Mouse (Mus musculus): Measurements from ENCODE around the gene Fgf22.

The Fgf22 gene

DNA sequence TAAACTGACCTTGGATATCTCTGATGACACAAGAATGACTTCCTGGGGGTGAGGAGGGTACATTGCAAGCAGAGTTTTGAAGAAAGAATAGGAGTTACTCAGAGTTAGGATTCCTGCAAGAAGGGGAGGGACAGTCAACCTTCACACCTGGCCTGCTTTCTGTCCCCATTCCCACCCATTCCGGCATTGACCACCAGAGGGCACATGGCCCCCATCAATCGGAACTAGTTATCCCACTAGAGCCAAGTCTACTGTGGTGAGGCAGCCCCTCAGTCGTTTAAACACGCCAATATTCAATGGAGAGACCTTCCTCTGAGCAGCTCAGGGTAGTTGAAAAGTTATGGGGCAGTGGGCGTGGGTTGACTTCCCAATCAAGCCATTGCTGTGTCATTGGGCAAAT, 13.5 kb downstream of the Fgf22 start:
- peak; percentile 79 for DNase-seq

DNA sequence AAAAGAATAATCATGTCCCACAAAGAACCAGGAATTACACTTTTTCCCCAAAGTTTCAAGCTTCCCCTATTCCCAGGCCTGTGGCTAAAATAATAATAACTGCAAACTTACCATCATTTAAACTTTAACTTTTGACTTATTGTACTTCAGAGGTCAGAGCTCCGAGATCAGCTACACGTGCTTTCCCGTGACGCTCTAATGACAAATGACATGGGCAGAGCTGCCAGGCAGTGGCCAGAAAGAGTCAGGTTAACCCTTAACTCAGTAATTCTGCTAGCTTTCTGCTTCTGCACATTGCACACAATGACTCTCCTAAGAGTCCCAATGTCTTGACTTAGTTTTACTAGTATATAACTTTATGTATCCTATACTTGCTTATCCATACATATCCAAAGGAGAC, 14.5 kb downstream of the Fgf22 start:
- no peak for DNase-seq

DNA sequence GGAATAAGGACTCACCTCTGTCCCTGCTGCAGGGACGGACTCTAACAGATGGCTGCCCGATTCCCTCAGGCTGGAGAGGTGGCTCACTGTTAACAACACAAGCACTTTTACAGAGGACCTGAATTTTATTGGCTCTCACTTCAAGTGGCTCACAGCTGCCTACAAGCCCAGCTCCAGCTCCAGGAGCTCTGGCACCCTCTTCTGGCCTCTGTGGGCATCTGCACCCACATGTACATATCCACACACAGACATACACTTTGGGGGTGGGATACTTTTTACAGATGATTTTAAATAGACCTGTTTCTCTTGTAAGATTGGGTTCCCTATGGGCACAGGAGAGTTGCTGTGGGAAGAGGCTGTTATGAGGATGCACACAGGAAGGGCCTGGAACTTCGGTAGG, 17.4 kb downstream of the Fgf22 start:
- no peak for DNase-seq

DNA sequence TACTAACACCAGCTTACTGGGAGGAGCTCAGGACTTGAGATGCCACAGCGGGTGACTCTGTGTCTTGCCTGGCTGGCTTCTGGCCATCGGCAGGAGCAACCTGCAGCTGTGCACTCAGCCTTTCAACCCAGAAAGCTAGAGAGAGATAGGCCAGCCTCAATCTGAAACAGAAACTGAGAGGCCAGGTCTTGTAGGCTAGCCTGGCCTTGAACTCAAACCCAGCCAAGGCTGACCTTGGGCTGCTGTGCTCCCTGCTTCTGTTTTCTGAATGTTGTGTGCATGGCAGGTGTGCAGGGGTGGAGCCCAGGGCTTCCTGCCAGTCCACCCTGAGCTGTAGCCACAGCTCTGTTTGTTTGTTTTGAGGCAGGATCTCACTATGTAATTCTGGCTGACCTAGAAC, 18.3 kb downstream of the Fgf22 start:
- no peak for DNase-seq

DNA sequence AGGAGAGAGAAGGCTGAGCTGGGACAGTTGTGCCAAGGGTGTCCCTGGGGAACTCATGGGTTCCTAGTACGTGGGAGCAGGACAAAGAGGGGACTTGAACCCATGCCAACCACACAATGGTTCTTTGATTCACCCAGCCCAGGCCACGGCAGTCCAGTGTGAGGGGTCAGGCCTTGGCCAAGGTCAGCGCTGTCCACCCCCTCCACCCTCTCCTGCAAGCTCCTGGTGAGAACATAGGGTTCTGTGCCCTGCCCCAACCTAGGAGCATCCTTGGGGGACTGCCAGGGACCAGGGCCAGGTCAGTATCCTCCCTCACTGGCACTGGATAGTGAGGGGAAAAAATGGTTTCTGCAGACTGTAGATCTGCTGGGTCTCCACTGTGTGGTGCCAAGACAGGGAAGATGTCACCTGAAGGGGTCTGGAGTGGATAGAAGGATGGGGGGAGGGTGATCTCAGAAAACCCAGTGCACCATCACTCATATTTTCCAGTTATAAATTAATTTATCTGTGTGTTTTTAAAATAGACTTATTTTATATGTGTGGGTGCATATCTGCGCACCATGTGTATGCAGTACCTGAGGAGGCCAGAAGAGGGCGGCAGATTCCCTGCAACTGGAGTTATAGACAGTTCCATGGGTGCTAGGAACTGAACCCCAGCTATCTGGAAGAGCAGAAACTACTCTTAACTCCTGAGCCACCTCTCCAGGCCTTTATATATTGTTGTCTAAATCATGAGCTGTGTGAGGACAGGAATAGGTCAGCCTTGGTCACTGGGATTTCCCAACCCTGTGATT, 19.8 kb downstream of the Fgf22 start:
- DNase-seq: no peak

DNA sequence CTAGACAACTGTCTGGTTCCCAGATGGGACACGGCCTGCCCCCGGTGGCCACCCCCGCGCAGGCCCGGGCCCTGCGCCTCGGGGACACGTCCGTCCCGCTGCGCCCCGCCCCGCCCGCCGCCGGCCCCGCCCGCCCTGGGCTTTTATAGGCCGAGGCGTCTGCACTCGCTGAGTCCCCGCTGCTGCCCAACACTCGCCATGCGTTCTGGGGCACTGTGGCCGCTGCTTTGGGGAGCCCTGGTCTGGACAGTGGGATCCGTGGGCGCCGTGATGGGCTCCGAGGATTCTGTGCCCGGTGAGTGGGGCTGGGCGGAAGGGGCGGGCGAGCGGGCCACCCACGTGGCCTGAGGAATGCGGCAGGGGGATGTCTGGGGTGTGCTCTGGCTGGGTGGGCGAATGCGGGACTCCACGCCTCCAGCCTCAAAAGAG, 22.2 kb downstream of the Fgf22 start, which contains the start of gene Fstl3:
Fstl3 (plus strand) TSS at position 170 of the 429 bp plus-strand sequence.
- no peak for DNase-seq

DNA sequence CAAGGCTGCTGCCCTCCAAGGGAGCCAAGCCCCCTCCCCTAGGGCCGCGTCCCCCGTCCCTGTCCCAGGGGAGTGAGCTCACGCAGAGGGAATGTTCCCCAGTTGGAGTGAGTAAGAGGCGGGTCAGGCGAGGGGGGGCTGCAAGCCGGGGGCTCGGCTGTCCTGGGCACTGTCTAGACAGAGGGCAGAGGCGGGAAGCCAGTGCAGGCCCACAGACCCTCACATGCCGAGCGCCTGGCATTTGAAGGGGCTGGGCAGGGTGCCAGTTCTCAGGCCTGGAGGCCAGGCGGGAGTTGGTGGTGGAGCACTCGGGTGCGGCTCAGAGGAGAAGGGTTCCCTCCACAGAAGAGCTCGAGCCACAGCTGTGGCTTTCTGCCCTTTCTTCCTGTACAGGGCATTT, 23.1 kb downstream of the Fgf22 start:
- peak; percentile 42 for DNase-seq

DNA sequence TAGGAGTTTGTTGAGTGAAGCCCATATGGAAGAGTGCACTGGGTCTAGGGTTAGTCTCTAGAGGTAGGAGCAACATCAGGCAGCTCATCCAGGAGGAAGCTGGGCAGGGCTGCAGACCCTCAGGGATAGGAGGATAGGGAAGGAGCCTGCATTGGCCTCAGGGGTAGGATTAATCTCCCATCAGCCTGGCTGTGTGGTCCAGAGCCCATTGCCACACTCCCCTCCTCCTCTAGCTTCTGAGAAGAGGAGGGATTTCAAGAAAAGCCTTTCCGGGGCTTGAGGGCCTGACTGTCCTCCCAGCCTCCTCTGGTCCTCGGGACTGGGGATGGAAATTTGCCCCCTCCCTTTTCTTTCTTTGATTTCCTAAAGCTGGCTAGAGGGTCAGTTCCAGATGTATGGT, 24.3 kb downstream of the Fgf22 start:
- peak; percentile 32 for DNase-seq

DNA sequence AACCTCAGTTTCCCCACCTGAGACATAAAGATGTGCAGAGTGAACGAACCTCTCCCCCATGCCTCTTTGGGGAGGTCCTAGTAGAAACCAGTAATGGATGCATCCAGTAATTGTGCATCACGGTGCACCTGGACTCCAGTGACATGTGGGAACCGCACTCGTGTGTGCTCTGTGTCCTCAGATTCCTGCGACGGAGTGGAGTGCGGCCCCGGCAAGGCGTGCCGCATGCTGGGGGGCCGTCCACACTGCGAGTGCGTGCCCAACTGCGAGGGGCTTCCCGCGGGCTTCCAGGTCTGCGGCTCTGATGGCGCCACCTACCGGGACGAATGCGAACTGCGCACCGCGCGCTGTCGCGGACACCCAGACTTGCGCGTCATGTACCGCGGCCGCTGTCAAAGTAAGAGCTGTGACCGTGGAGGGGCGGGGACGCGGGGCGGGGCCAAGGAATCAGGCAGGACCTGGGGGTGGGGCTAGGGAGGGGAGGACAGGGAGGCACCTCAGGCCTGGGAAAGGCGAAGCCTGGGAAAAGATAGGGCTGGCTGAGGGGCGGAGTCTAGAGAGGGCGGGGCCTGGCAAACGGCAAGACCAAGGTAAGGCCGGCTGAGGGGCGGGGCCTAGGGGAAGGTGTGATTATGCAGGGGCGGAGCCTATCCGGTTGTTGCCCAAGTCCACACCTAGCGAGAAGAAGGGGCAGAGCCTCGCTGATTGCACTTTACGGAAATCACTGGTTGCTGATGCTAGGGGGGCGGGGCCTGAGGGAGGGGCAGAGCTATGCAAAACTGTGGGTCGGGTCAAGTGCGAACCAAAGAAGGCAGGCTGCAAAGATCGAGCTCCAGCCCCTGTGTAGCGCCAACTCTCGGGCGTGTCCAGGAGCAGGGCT, 25.1 kb downstream of the Fgf22 start:
- peak; percentile 97 for DNase-seq

DNA sequence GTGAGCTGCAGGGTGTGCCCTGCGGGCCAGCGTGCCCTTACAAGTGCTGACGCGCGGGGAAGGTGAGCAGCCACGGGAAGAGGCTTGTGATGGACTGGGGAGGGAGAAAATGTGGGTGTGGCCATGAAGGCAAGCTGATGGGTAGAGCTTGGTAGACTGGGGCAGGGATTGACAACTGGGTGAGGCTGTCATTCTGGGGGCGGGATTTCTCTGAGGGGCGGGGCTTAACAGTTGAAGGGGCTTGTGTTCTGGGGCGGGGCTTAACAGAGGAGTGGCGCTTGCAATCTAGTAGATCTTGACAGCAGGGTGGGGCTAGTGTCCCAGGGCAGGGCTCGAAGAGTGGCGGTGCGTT, 25.8 kb downstream of the Fgf22 start:
- no peak for DNase-seq

GRCm38 (mm10) chr10:79781139-79781538, 26.3 kb downstream of the Fgf22 start:
- DNase-seq: no peak

- no peak for DNase-seq
These were observed 27.1 kb downstream of the Fgf22 start for GRCm38 (mm10) chr10:79781956-79782355.

- DNase-seq: no peak
These were observed 28.2 kb downstream of the Fgf22 start for GRCm38 (mm10) chr10:79783050-79783449.

- peak; percentile 54 for DNase-seq
These were observed 29.3 kb downstream of the Fgf22 start for GRCm38 (mm10) chr10:79783920-79784800.

GRCm38 (mm10) chr10:79788386-79789158, 33.7 kb downstream of the Fgf22 start:
- DNase-seq: peak; percentile 85

DNA sequence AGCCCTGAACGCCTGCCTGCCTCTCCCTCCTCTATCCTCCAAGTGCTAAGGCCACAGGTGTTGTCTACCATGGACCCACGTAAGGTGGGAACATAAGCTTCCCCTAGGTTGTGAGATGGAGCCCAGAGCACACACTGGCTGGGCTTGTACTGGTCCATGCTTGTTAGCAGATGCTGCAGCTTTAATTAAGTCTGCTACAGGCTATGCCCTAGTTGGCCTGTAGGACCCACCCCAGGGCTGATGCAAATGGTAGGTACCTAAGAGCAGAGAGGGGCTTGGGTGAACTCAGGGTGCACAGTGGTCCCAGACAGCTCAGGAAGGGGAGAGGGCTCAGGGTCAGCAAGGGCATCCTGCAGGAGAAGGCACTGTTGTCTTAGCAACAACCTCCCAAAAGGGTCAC, 34.7 kb downstream of the Fgf22 start:
- no peak for DNase-seq

- no peak for DNase-seq
These were observed 36.0 kb downstream of the Fgf22 start, which contains the start of gene Prss57 for GRCm38 (mm10) chr10:79790861-79791260. Gene Prss57 (minus strand): TSS chr10:79790961.

DNA sequence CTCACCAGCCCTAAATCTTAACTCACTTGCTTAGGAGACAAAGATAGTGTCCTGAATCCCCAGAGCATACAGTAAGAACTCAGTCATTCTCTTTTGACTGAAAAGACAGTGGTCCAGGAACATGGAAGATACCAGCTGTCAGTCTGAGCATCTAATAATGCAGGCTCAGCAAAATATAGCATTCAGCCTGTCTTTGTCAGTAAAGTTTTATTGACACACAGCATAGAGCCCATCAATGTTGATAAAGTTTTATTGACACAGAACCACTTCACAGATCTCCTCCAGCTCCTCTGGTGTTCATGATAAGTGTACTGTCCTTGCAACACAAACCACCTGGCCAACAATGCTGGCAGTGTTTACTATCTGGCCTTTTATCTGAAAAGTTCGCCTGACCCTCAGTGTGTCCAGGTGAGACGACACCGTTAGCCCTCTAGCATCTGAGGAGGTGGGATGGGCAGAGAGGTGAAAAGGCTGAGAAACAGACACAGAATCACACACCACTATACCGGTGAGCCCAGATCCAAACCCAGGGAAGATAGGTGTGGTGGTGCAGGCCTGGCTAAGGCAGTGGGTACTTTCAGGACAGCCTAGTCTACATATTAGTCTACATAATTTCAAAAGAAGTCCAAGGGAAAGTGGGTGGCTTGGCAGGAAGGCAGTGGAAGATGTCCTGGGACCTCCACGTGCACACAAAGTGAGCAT, 37.6 kb downstream of the Fgf22 start:
- no peak for DNase-seq

- DNase-seq: peak; percentile 87
These were observed 38.3 kb downstream of the Fgf22 start, which contains the start of gene Palm for GRCm38 (mm10) chr10:79793051-79793737. Gene Palm (plus strand): TSS chr10:79793572.

- DNase-seq: peak; percentile 54
These were observed 39.0 kb downstream of the Fgf22 start for GRCm38 (mm10) chr10:79793738-79794490.

Data from cerebellum, adult 8-10 months (tissue).